In the genomic region with DNA sequence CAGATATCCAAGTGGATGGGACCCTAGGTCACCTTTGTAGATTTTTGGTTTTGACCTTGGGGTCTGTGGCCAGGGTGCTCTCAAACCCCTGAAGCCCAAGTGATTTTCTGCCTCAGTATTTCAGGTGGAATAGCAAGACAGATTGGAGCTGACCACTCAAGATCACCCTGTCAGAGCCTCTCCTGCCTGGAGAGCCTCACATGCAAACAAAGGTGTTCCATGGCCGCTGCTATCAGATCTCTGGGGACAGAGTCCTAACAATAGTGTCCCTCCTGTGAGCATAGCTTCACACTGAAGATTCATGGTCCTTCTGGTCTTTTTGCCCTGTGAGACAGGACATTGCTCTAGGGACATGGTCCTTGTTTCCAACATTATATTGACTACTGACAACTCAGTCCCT, we compare ENCODE assay signal across 18 mouse cellular contexts. TPM values are rescaled to one million over a fixed set of nuclear protein-coding genes. Genes with fewer than 3 reads are reported as not detected.
DNase-seq lines count a peak whose midpoint lies in the region; ATAC-seq lines count a peak whose summit lies in the region.
"Had no signal": no experiment of that assay in that cellular context is flagged by ENCODE, and none has a peak within 500 bp of the region (broad histone marks: within the 10 kb centered on the region; RNA-seq: fewer than 3 reads in every experiment).

No protein-coding gene starts in this region.

- ATAC-seq in liver, embryonic 11.5 days (replicated peaks; ENCODE audit: low FRiP score), result no peak
- peak; percentile 73 for ATAC-seq in intestine, embryonic 16.5 days
- peak; percentile 24; the same call in 1 of the 2 replicates for ATAC-seq in liver, embryonic 15.5 days (ENCODE audit: insufficient read depth)
- ATAC-seq in megakaryocyte-erythroid progenitor cell, adult 5-6 weeks (replicated peaks; ENCODE audit: low FRiP score, low TSS enrichment, poor library complexity, severe bottlenecking), result no peak
- ATAC-seq: forebrain, embryonic 16.5 days had no signal

- no peak for DNase-seq in liver, embryonic 11.5 days (ENCODE audit: low spot score)
- no peak for DNase-seq in liver
- peak; percentile 57 for DNase-seq in yolk sac, embryonic 10.5 days (ENCODE audit: low spot score)
- DNase-seq in spleen, adult 12 weeks (ENCODE audit: low spot score), result no peak
- DNase-seq: adrenal gland, adult 8-10 months; cerebellum, adult 11-12 months; cerebellum, adult 9-11 months; cerebellum, postnatal 36 days; gastrocnemius, postnatal 10 days had no signal

- H3K4me3 ChIP-seq in liver, embryonic 11.5 days (ENCODE audit: low read depth, low read length), result no peak overlapping the region
- no peak overlapping the region for H3K4me3 ChIP-seq in intestine, embryonic 16.5 days (ENCODE audit: low read length)
- H3K4me3 ChIP-seq in liver, embryonic 15.5 days (replicated peaks), result no peak overlapping the region
- H3K4me3 ChIP-seq: embryonic facial prominence, embryonic 13.5 days; forebrain, embryonic 12.5 days; heart, embryonic 12.5 days; hindbrain, embryonic 10.5 days; hindbrain, embryonic 15.5 days had no signal

- H3K27ac ChIP-seq in liver, embryonic 11.5 days (ENCODE audit: low read depth, low read length), result no peak overlapping the region
- H3K27ac ChIP-seq in intestine, embryonic 16.5 days (ENCODE audit: low read length), result peak overlapping the region; percentile 49
- peak overlapping the region; percentile 57; the same call in 1 of the 2 replicates for H3K27ac ChIP-seq in liver, embryonic 15.5 days (replicated peaks)
- H3K27ac ChIP-seq: embryonic facial prominence, embryonic 13.5 days; forebrain, embryonic 12.5 days; hindbrain, embryonic 15.5 days had no signal

- H3K9me3 ChIP-seq in liver, embryonic 11.5 days (ENCODE audit: control insufficient read depth, low read length), result no peaks in the 10 kb centered on the region
- no peaks in the 10 kb centered on the region for H3K9me3 ChIP-seq in intestine, embryonic 16.5 days (ENCODE audit: control insufficient read depth, low read length)
- H3K9me3 ChIP-seq in liver, embryonic 15.5 days (replicated peaks), result no peaks in the 10 kb centered on the region
- H3K9me3 ChIP-seq: embryonic facial prominence, embryonic 13.5 days; forebrain, embryonic 12.5 days; heart, embryonic 12.5 days; hindbrain, embryonic 10.5 days; hindbrain, embryonic 15.5 days had no signal

- H3K27me3 ChIP-seq in liver, embryonic 11.5 days (replicated peaks; ENCODE audit: control insufficient read depth, insufficient read depth, low read length), result no peaks in the 10 kb centered on the region
- H3K27me3 ChIP-seq in intestine, embryonic 16.5 days (replicated peaks; ENCODE audit: control insufficient read depth, insufficient read depth, low read length), result no peaks in the 10 kb centered on the region
- no peaks in the 10 kb centered on the region for H3K27me3 ChIP-seq in liver, embryonic 15.5 days
- H3K27me3 ChIP-seq: embryonic facial prominence, embryonic 13.5 days; hindbrain, embryonic 15.5 days had no signal

- no peak overlapping the region for H3K4me2 ChIP-seq in liver, embryonic 11.5 days
- H3K4me2 ChIP-seq in intestine, embryonic 16.5 days (ENCODE audit: low read depth, low read length), result no peak overlapping the region
- no peak overlapping the region for H3K4me2 ChIP-seq in liver, embryonic 15.5 days
- H3K4me2 ChIP-seq: embryonic facial prominence, embryonic 13.5 days; forebrain, embryonic 12.5 days; heart, embryonic 12.5 days; hindbrain, embryonic 15.5 days had no signal

- no peaks in the 10 kb centered on the region for H3K36me3 ChIP-seq in liver, embryonic 11.5 days (ENCODE audit: control insufficient read depth, insufficient read depth, low read length)
- no peaks in the 10 kb centered on the region for H3K36me3 ChIP-seq in intestine, embryonic 16.5 days (ENCODE audit: control insufficient read depth, insufficient read depth, low read length)
- H3K36me3 ChIP-seq in liver, embryonic 15.5 days (replicated peaks), result no peaks in the 10 kb centered on the region
- H3K36me3 ChIP-seq: embryonic facial prominence, embryonic 13.5 days; forebrain, embryonic 12.5 days; heart, embryonic 12.5 days; hindbrain, embryonic 10.5 days; hindbrain, embryonic 15.5 days had no signal

- H3K4me1 ChIP-seq in liver, embryonic 11.5 days (replicated peaks; ENCODE audit: control insufficient read depth, insufficient read depth, low read length), result peaks cover 4% of the 10 kb centered on the region; the same call in 1 of the 2 replicates
- H3K4me1 ChIP-seq in intestine, embryonic 16.5 days (ENCODE audit: control insufficient read depth, insufficient read depth, low read length), result peaks cover 5% of the 10 kb centered on the region; the same call in 1 of the 2 replicates
- peaks cover 3% of the 10 kb centered on the region for H3K4me1 ChIP-seq in liver, embryonic 15.5 days (replicated peaks)

- 0 out of 2 replicates have a peak overlapping the region, but pooled peaks have one; percentile 15 for H3K9ac ChIP-seq in liver, embryonic 11.5 days (ENCODE audit: low read depth, low read length)
- no peak overlapping the region for H3K9ac ChIP-seq in intestine, embryonic 16.5 days (ENCODE audit: low read depth, low read length)
- no peak overlapping the region for H3K9ac ChIP-seq in liver, embryonic 15.5 days
- H3K9ac ChIP-seq: embryonic facial prominence, embryonic 13.5 days; forebrain, embryonic 12.5 days; heart, embryonic 12.5 days; hindbrain, embryonic 15.5 days had no signal

- WGBS in liver, embryonic 11.5 days, result 63% methylated on average over 1 of the region's 1 CpGs
- 45% methylated on average over 1 of the region's 1 CpGs for WGBS in intestine, embryonic 16.5 days
- WGBS in liver, embryonic 15.5 days (ENCODE audit: insufficient replicate concordance), result 36% methylated on average over 1 of the region's 1 CpGs

RNA-seq across cellular contexts. Expression of gene Wdr5, which starts 46.2 kb away (rescaled TPM):
- 76.7 and 78.0 TPM in 2 replicates for polyA plus RNA-seq in liver, embryonic 11.5 days (2014; fragmentation: Nextera tagmentation; extraction: Ambion mirVana)
- polyA plus RNA-seq in intestine, embryonic 16.5 days (2015; fragmentation: Nextera tagmentation; extraction: Ambion mirVana), result 40.0 and 44.8 TPM in 2 replicates
- polyA plus RNA-seq in liver, embryonic 15.5 days (2015; fragmentation: Nextera tagmentation; extraction: Ambion mirVana), result 26.2 and 27.5 TPM in 2 replicates
- total RNA-seq in megakaryocyte-erythroid progenitor cell, adult 5-6 weeks (2014; fragmentation: Nextera tagmentation), result 70.9 and 89.0 TPM in 2 replicates
- total RNA-seq in megakaryocyte-erythroid progenitor cell, adult 5-6 weeks (2017), result 87.0 and 91.8 TPM in 2 replicates

RNA-seq across cellular contexts. Expression of gene Brd3, which starts 53.7 kb away (rescaled TPM):
- polyA plus RNA-seq in liver, embryonic 11.5 days (2014; fragmentation: Nextera tagmentation; extraction: Ambion mirVana), result 111 and 113 TPM in 2 replicates
- polyA plus RNA-seq in intestine, embryonic 16.5 days (2015; fragmentation: Nextera tagmentation; extraction: Ambion mirVana), result 82.5 and 85.9 TPM in 2 replicates
- polyA plus RNA-seq in liver, embryonic 15.5 days (2015; fragmentation: Nextera tagmentation; extraction: Ambion mirVana), result 22.5 and 22.9 TPM in 2 replicates
- total RNA-seq in megakaryocyte-erythroid progenitor cell, adult 5-6 weeks (2014; fragmentation: Nextera tagmentation), result 57.9 and 68.7 TPM in 2 replicates
- 23.5 and 40.9 TPM in 2 replicates for total RNA-seq in megakaryocyte-erythroid progenitor cell, adult 5-6 weeks (2017)

Comparison
In these comparisons a context has a peak if more than half of its experiments do, and no peak if none do; other contexts are left out.
1. ATAC-seq: peak in intestine, embryonic 16.5 days (single experiment) and liver, embryonic 15.5 days (single experiment); none in liver, embryonic 11.5 days (single experiment) and megakaryocyte-erythroid progenitor cell, adult 5-6 weeks (single experiment).